Mouse (Mus musculus) spleen, postnatal 4 days (tissue): Measurements from ENCODE around the gene Ccdc194.

ENCODE experiments used
- DNase-seq, 2 experiments: peaks; one replicate each; pipeline ENCODE4 v3.0.0; 2022; ENCODE audit warnings: low spot score in 2 of 2

Gene Ccdc194

DNA sequence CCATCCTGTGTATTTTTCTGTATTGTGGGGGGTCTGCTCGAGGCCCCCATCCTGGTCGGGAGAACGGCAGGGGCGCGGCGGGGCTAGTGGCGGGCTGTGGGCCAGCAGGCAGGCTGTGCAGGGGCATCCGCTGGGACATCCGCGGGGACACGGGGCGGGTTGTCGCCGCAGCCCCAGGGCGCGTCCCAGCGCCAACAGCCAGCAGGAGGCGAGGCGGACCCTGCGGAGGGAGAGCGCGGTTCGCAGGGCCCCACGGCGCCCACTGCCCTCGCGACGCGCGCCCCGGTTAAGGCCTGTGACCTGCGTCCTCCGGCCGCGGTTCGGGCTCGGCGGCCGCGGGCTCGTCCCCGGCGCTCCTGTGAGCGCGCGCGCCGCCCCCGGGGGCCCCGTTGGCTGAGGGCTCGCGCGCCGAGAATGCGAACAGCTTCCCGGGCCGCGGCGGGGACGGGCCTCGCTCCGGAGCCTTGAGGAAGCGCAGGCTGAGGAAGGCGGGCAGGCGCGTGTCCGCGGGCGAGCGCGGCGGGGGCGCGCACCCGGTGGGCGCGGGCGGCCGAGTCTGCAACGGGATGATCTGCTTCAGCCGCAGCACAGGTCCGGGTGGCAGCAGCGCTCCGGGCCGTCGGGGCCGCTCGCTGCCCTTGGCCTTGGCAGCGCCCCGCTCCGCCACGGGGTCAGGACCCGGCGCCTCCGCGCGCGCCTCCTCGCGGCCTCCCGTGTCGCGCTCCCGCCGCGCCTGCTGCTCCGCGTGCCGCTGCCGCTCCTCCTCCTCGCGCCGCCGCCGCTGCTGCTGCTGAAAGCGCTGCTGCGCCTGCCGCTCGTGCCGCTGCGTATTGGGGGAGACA lies 49.2 kb downstream of the Ccdc194 start:
- DNase-seq = peak; percentile 76 to 89

DNA sequence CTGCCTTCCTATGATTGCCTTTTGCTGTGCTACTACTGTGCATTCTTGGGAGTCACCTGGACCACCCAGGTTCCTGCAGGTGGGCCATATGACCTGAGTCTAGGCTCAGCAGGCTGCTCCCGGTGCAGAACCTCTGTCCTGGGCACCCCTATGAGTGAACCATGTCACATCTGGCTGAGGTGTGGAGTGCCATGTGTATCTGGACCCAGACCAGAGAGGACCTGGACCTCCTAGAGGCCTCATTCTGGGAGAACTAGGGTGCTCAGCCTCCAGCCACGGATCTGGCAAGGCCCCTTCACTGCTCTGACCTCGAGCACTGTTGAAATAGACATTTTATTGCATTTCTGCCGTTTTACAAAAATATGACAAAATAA lies 49.8 kb downstream of the Ccdc194 start:
- no peak for DNase-seq

DNA sequence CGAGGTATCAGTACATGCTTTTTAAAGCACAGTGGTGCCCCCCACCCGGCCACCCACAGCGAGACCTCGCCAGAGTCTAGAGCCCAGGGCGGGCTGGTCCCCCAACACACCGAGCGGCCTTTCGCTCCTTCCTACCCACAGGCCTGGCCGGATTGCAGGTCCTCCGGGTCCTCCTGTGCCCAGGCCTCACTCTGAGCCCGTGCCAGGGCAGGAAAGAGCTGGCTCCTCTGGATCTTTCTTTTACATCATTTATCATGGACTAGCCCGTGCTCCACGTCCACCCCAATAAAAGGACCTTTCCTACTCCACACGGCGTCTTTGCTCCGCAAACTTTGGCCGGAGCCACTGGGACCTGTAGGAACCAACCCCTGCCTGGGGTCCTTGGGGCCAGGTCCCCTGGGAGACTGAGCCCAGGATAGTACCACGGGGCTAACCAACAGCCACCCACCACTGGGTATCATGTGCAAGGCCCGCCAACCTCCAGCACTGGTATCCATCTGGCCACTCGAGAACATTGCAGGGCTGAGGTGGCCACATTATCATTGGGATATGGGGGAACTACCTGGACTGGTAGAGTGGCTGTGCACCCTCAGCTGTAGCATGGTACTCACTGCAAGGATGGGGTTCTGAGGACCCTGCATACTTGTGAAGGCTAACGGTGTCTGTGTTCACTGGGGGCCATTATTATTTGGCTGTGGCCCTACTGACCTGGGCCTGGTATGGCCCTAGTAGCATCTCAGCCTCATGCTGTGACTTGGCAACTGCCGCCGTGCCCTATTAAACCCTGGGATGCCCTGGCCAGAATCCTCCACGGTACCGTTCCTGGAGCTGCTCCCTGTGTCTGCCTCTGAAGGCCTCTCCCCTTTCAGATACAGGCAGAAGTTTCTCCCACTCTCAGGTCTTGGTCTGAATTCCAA lies 50.5 kb downstream of the Ccdc194 start:
- no peak for DNase-seq

DNA sequence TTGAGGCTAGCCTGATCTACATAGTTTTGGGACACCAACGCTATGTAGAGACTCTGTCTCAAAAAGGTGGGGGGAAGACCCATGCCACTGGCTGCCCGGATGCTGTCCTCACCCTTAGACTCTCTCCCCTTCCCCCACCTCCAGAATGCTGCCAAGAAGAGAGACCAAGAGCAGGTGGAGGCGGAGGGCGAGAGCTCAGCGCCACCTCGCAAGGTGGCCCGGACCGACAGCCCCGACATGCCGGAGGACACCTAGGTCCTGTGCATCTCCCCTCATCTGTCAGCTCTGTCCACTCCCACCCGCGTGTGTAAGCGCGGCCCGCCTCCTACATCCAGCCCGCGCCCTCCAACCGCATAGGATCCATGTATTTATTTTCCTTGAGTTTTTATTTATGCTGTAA lies 51.2 kb downstream of the Ccdc194 start:
- no peak for DNase-seq

DNA sequence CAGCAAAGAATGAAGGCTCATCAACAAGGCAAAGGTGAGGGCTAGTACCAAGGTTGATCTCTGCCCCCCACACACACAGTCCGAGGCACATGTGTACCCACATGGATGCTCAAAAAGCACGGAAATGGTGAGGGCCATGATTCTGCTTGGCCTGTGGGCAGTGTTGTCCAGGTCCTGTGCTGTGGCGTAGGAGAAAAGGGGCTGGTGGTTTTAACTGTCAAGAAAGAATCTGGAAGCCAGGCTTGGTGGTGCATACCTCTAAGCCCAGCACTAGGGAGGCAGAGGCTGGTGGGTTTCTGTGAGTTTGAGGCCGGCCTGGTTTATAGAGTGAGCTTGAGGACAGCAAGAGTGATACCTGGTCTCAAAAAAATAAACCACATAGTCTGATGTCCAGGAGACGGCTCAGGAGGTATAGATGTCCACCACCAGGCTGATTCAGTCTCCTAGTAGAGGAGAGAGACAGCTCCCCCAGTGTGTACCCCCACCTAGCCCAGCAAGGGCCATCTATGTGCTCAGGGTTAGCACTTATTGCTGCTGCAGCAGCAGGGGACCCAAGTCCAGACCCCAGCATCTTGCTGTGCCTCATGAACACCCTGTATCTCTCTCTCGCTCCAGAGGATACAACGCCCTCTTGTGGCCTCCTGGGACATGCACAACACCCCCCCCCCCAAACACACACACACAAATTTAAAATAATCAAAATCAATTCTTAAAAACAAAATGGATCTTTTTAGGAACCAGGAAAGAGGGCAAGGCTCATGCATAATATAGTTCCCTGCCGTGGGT lies 52.7 kb downstream of the Ccdc194 start:
- DNase-seq = no peak

DNA sequence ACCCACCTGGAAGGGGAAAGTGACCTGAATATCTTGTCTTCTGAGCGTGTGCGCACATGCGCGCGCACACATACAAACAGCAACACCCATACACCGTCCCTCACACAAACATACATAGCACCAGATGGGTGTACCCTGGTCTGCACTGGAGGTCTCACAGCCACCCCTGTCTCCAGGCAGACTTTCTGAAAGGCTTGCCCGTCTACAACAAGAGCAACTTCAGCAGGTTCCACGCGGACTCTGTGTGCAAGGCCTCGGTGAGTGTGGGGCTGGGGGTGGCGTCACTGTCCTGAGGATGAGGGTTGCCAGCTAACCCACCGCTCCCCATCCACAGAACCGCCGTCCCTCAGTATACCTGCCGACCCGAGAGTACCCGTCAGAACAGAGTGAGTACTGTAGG lies 53.6 kb downstream of the Ccdc194 start:
- no peak for DNase-seq

DNA sequence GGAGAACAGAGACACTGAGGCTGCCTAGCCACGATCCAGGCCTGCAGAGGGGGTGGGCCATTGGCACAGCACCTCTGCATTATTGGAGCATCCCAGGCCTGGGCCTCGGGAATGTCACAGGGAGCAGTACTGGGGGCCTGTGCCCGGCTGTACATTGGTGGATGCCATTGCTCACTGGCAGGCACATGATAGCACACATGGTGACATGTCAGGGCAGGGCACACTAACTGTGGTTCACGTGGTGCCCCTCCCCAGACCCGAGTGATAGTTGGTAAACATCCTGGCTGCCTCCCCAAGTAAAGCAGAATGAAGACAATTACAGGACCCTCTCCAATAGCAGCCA lies 54.6 kb downstream of the Ccdc194 start:
- DNase-seq = peak in 1 of 2 experiments; percentile 62

DNA sequence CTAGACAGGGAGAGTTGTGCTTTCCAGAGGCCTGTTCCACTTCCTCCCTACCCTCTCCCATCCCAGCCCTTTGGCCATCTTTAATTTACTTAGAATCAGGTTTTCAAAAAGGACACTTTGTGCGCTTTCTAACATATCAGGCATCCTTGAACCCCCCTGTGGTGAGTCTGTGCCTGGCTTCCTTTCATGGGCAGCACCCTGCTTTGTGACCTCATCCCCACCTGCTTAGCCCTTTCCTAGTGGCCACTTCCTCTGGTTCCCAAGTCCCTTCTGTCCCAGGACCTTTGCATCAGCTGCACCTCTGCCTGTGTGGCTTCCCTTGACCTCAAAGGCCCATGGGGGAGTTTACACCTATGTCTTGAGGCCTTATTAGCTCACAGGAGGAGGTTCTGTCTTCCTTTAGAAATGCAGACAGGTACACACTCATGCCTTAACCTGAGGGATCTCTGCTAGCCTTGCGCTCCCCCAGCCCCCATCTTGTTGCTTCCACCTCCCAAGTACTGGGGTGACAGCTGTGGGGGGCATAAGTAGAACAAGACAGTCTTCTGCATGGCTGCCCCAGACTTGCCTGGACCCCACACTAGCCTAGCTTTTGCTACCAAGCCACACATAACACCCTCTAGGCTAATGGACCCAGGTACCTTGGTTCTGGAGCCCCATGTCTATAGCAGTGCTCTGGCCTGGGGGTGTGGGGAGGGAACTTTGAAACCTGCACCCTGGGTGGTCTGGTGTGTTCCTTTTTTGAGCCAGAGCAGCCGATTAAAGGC lies 55.2 kb downstream of the Ccdc194 start:
- DNase-seq = peak in 1 of 2 experiments; percentile 56
